Mouse (Mus musculus) MEL (cell line): ENCODE data around the gene R3hcc1l.

Experiments
- CTCF ChIP-seq, 3 experiments: IDR thresholded peaks in 2 of 3; conservative IDR thresholded peaks in 1 of 3; 2 replicates each; pipeline ENCODE4 v1.5.1; 2011 to 2012; ENCODE audit warnings: low read length in 3 of 3, low read depth in 2 of 3, mild to moderate bottlenecking in 2 of 3, improper control_type of control experiment in 1 of 3, inconsistent platforms in 1 of 3, mixed read lengths in 1 of 3, moderate library complexity in 1 of 3; ENCODE audit not compliant: control insufficient read depth in 1 of 3, insufficient read depth in 1 of 3, poor library complexity in 1 of 3, severe bottlenecking in 1 of 3
- E2F4 ChIP-seq: IDR thresholded peaks from 2 replicates; pipeline ENCODE4 v1.6.1; 2011; ENCODE audit warnings: low read depth, low read length, improper control_type of control experiment, borderline replicate concordance
- GATA1 ChIP-seq: IDR thresholded peaks from 2 replicates; pipeline ENCODE4 v1.6.1; 2011; ENCODE audit warnings: low read depth, low read length, improper control_type of control experiment
- HCFC1 ChIP-seq: IDR thresholded peaks from 2 replicates; pipeline ENCODE4 v1.6.1; 2012; ENCODE audit warnings: low read depth, mild to moderate bottlenecking, inconsistent platforms, low read length, improper control_type of control experiment, moderate library complexity
- JUND ChIP-seq: IDR thresholded peaks from 2 replicates; pipeline ENCODE4 v1.6.1; 2011; ENCODE audit warnings: low read depth, mild to moderate bottlenecking, improper control_type of control experiment, low read length
- MAFK ChIP-seq: IDR thresholded peaks from 2 replicates; pipeline ENCODE4 v1.6.1; 2011; ENCODE audit warnings: low read depth, mild to moderate bottlenecking, low read length, improper control_type of control experiment, borderline replicate concordance
- MEF2A ChIP-seq: IDR thresholded peaks from 2 replicates; pipeline ENCODE4 v1.6.1; 2014; ENCODE audit warnings: low read depth, mild to moderate bottlenecking, inconsistent platforms, low read length, improper control_type of control experiment; ENCODE audit not compliant: poor library complexity, insufficient replicate concordance, severe bottlenecking; ENCODE audit errors: extremely low read depth
- MYC ChIP-seq: IDR thresholded peaks from 2 replicates; pipeline ENCODE4 v1.6.1; 2011; ENCODE audit warnings: low read depth, mild to moderate bottlenecking, low read length, improper control_type of control experiment, moderate library complexity
- POLR2A ChIP-seq, 2 experiments: IDR thresholded peaks; 2 replicates each; pipeline ENCODE4 v1.6.1; 2011 to 2012; ENCODE audit warnings: low read length in 2 of 2, mild to moderate bottlenecking in 2 of 2, control low read depth in 1 of 2, improper control_type of control experiment in 1 of 2, low read depth in 1 of 2, moderate library complexity in 1 of 2; ENCODE audit not compliant: control insufficient read depth in 1 of 2, insufficient read depth in 1 of 2, poor library complexity in 1 of 2
- SMC3 ChIP-seq: IDR thresholded peaks from 2 replicates; pipeline ENCODE4 v1.6.1; 2011; ENCODE audit warnings: low read depth, low read length, improper control_type of control experiment
- USF1 ChIP-seq: IDR thresholded peaks from 2 replicates; pipeline ENCODE4 v1.6.1; 2014; ENCODE audit warnings: low read depth, mild to moderate bottlenecking, inconsistent platforms, low read length, improper control_type of control experiment, moderate library complexity
- ZNF384 ChIP-seq: IDR thresholded peaks from 2 replicates; pipeline ENCODE4 v1.6.1; 2012; ENCODE audit warnings: low read depth, mild to moderate bottlenecking, inconsistent platforms, low read length, improper control_type of control experiment

GRCm38 (mm10) chr19:42613647-42614225 is 95.2 kb downstream of the R3hcc1l start:
- TF ChIP-seq MEF2A (no peak), POLR2A (IDR thresholded peaks at IDR 0.05; ENCODE audit: control insufficient read depth in 1 of 2, insufficient read depth in 1 of 2, low read depth in 1 of 2, low read length in 2 of 2, poor library complexity in 1 of 2) (no peak), CTCF (IDR thresholded peaks at IDR 0.05 in 2 of 3, conservative IDR thresholded peaks at IDR 0.05 in 1 of 3; ENCODE audit: control insufficient read depth in 1 of 3, insufficient read depth in 1 of 3, low read depth in 2 of 3, low read length in 3 of 3, poor library complexity in 1 of 3, severe bottlenecking in 1 of 3) (no peak), HCFC1 (no peak), E2F4 (no peak), JUND (no peak), GATA1 (no peak), MYC (no peak), USF1 (no peak), ZNF384 (no peak), MAFK (no peak), SMC3 (no peak)
